Mouse (Mus musculus) bone marrow macrophage, adult 2 months (primary cell): ENCODE results near the gene Smtn. TPM values are rescaled to one million over a fixed set of nuclear protein-coding genes. Genes with fewer than 3 reads are reported as not detected.

Experiments
- H3K27ac ChIP-seq: 2 replicates; pipeline ENCODE4 v1.5.1; 2012; ENCODE audit warnings: low read depth, low read length; ENCODE audit not compliant: insufficient read depth
- H3K4me1 ChIP-seq: 2 replicates; pipeline ENCODE4 v1.6.1; 2012; ENCODE audit warnings: low read length; ENCODE audit not compliant: control insufficient read depth, insufficient read depth
- H3K4me3 ChIP-seq: 2 replicates; pipeline ENCODE4 v1.5.1; 2012; ENCODE audit warnings: mild to moderate bottlenecking, low read length, moderate library complexity; ENCODE audit not compliant: insufficient read depth
- CTCF ChIP-seq: IDR thresholded peaks from 2 replicates; pipeline ENCODE4 v1.5.1; 2012; ENCODE audit warnings: low read depth, mild to moderate bottlenecking, low read length, moderate library complexity
- POLR2A ChIP-seq: IDR thresholded peaks from 2 replicates; pipeline ENCODE4 v1.6.1; 2012; ENCODE audit warnings: mild to moderate bottlenecking, low read depth, low read length, borderline replicate concordance
- polyA plus RNA-seq: library from polyadenylated mRNA; stranded (reverse); fragments of >200 nt; gene quantifications from 2 replicates; pipeline ENCODE4 v1.2.4, GENCODE M21; 2012; ENCODE audit not compliant: missing spikeins, insufficient read depth, insufficient read length

Smtn gene
- polyA plus RNA-seq, 1 experiment, result 7.5 TPM

- no peak overlapping the region for H3K27ac ChIP-seq
- TF ChIP-seq CTCF, result no peak
- TF ChIP-seq POLR2A, result no peak
- H3K4me1 ChIP-seq, result no peaks in the 10 kb centered on the region
- no peak overlapping the region for H3K4me3 ChIP-seq
Observed at GRCm38 (mm10) chr11:3496756-3497155, 43.7 kb downstream of the Smtn start.

DNA sequence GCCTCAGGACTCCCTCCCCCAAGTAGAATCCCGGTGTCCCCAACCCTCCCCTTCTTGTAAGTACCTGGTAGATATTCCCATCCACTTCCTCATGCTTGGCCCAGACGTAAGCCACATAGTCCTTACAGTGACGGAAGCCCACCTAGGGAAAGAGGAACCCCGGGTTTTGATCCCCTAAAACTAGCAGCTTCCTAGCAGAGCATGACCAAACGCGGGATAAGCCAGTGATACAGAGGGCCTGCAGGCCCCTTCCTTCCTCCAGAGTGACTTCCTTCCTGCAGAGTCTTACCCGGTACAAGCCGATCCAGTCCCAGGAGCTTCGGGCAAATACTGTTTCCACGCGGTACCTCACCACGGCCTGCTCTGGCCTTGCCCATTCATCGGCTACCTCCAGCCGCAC is 44.9 kb downstream of the Smtn start:
- TF ChIP-seq POLR2A (no peak), CTCF (no peak)
- Histone ChIP-seq H3K4me3 (no peak overlapping the region), H3K4me1 (no peaks in the 10 kb centered on the region), H3K27ac (no peak overlapping the region)

DNA sequence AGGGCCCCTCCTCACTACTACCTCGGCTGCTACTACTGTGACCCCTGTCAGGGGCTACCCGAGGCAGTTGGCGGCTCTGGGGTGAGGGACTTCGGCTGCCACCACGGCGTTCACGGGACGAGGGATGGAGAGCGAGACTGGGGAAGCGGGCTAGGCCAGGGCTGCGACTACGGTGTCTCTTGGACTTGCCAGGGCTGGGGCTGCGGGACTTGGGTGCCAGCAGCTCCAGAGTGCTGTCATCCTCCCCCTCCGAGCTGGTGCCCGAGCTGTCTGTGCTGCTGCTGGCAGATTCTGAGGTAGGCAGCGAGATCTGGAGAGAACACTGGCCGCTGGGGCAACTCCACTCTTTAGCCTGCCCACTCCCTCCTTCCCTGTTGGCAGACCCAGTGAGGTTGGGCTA is 45.6 kb downstream of the Smtn start:
- no peak for TF ChIP-seq CTCF
- no peak for TF ChIP-seq POLR2A
- Histone ChIP-seq H3K4me1 (no peaks in the 10 kb centered on the region), H3K27ac (no peak overlapping the region), H3K4me3 (no peak overlapping the region)

DNA sequence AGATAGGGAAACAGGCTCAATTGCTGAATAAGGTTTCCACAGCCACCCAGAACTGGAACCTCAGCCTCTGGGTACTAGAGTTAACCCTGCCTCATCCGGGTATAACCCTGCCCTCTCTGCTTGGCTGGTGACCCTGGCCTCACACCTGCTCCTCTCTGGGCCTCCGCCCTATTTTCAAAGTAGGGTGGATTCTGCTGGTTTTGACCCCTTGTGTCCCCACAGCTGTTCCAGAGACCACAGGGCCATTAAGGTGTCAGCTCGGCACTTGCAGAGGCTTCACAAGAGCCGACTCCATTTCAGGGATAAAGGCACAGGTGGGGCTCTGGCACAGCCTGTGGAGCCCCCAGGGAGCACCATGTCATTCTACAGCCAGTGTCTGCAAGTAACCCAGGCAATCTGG is 47.7 kb downstream of the Smtn start:
- H3K27ac ChIP-seq, result no peak overlapping the region
- no peak for TF ChIP-seq POLR2A
- no peak for TF ChIP-seq CTCF
- H3K4me3 ChIP-seq, result no peak overlapping the region
- H3K4me1 ChIP-seq, result no peaks in the 10 kb centered on the region

- Histone ChIP-seq H3K27ac (no peak overlapping the region), H3K4me1 (peaks cover 2% of the 10 kb centered on the region; the same call in 1 of the 2 replicates), H3K4me3 (no peak overlapping the region)
- TF ChIP-seq POLR2A (no peak), CTCF (no peak)
Observed at GRCm38 (mm10) chr11:3489036-3489435, 51.4 kb downstream of the Smtn start.

GRCm38 (mm10) chr11:3487952-3488570 is 52.4 kb downstream of the Smtn start, which contains the start of gene Pla2g3:
Gene Pla2g3 (plus strand): TSS chr11:3488284.
- H3K27ac ChIP-seq, result no peak within 1 kb of the TSS
- H3K4me1 ChIP-seq, result peaks cover 3% of the 10 kb centered on the region; the same call in 1 of the 2 replicates
- TF ChIP-seq CTCF, result no peak
- TF ChIP-seq POLR2A, result no peak
- no peak within 1 kb of the TSS for H3K4me3 ChIP-seq

DNA sequence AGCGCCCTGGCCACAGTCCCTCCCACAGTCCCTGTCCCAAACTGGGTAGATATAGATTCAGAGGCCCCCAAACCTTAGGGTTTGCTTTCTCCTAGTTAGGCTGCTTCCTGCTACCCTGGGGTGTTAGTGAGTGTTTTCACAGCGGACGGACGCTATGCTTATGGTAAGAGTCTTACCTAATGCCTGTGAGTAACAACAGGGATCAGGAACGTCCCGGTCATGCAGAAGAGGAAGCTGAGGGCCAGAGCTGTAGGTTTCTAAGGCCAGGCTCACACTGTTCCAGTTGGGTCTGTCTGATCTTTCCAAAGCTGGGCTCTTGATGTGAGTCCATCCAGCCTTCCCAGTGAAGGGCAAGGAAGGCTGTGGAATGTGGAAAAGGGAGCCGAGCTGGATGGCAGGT is 54.1 kb downstream of the Smtn start:
- Histone ChIP-seq H3K4me3 (no peak overlapping the region), H3K27ac (no peak overlapping the region), H3K4me1 (peaks cover 9% of the 10 kb centered on the region)
- TF ChIP-seq CTCF (no peak), POLR2A (no peak)

GRCm38 (mm10) chr11:3483980-3484642 is 56.3 kb downstream of the Smtn start:
- no peak overlapping the region for H3K4me3 ChIP-seq
- no peak overlapping the region for H3K27ac ChIP-seq
- TF ChIP-seq CTCF (no peak), POLR2A (no peak)
- H3K4me1 ChIP-seq, result peaks cover 11% of the 10 kb centered on the region

- TF ChIP-seq CTCF (no peak), POLR2A (no peak)
- Histone ChIP-seq H3K27ac (no peak overlapping the region), H3K4me3 (no peak overlapping the region), H3K4me1 (peaks cover 12% of the 10 kb centered on the region)
Observed at GRCm38 (mm10) chr11:3475489-3475888, 64.9 kb downstream of the Smtn start.

GRCm38 (mm10) chr11:3474480-3475115 is 65.8 kb downstream of the Smtn start:
- TF ChIP-seq POLR2A, result no peak
- TF ChIP-seq CTCF, result peak; percentile 68
- H3K27ac ChIP-seq, result no peak overlapping the region
- H3K4me3 ChIP-seq, result no peak overlapping the region
- H3K4me1 ChIP-seq, result peaks cover 12% of the 10 kb centered on the region
